Mouse (Mus musculus): ENCODE data around the gene Miga1. TPM values are rescaled to one million over a fixed set of nuclear protein-coding genes. Genes with fewer than 3 reads are reported as not detected.
A peak's percentile ranks its signal among the peaks of the same experiment; 100 is the strongest.

The Miga1 gene
- total RNA-seq, 1 experiment from 2014 or later: 30.8 TPM

DNA sequence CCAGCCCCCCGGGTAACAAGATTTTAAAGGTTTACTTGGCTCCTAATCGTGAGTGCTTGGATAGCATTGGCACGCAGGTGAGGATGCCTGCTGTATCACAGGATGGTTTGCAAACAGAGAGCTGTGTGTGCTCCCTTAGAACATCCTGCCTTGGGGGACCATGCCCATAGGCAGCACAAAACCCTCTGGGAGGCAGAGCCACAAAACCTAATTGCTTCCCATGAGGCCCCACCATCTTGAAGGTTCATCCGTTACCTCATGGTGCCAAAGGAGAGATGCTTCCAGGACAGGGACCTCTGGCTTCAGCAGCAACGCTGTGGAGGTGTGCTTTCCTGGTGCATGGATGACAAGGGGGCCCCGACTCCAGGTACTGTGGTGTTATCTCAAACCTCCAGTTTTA, 68.3 kb downstream of the Miga1 start:
- no peak for ATAC-seq (replicated peaks in 1 of 2; ENCODE audit: insufficient read depth in 1 of 2, low FRiP score in 2 of 2, low TSS enrichment in 1 of 2, low read depth in 1 of 2, poor library complexity in 2 of 2, severe bottlenecking in 2 of 2)

DNA sequence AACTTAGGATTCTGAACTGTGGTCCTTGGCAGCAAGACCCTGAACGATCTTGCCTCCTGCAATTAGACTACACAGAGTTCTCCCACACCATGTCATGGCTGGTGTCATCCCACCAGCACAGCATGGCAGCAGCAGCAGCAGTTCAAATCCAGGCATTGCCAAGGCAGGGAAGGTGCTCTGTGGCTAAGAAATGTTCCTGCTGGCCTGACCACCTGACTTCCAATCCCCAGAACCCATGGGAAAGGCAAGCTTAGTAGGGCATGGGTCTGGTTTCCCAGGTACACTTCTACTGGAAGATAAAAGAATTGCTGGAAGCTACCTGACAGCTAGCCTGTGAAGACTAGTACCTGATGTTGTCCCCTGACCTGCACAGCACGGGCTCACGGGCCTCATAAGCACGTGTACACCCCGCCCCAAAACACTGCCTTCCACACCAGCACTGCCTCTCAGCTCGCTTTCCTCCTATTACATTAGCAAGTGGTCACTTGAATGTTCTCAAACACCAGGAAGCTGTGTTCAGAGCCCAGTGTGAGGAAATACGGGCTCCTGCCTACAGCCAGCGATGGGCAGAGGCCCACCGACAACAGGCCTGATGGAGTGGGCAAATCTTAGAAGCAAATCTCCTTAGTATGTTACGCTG, 69.0 kb downstream of the Miga1 start:
- ATAC-seq (replicated peaks in 1 of 2; ENCODE audit: insufficient read depth in 1 of 2, low FRiP score in 2 of 2, low TSS enrichment in 1 of 2, low read depth in 1 of 2, poor library complexity in 2 of 2, severe bottlenecking in 2 of 2): no peak

DNA sequence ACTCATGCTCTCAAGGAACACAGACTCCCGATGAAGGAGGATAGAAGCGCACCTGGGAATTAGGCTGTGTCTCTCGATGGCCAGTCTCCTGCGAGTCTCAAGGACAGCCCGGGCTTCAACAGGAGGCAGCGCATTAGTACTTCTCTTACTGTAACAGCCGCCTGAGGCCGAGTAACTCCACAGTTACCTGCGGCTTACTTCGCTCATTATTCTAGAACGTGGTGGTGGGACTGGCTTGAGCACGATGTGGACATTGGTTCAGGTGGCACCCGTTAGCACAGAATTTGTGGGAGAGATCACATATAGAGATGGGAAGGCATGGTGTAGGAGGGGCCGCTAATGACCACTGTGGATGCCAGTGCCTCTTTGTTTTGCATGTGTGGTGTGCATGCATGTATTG, 72.1 kb downstream of the Miga1 start:
- ATAC-seq (replicated peaks in 1 of 2; ENCODE audit: insufficient read depth in 1 of 2, low FRiP score in 2 of 2, low TSS enrichment in 1 of 2, low read depth in 1 of 2, poor library complexity in 2 of 2, severe bottlenecking in 2 of 2): no peak

DNA sequence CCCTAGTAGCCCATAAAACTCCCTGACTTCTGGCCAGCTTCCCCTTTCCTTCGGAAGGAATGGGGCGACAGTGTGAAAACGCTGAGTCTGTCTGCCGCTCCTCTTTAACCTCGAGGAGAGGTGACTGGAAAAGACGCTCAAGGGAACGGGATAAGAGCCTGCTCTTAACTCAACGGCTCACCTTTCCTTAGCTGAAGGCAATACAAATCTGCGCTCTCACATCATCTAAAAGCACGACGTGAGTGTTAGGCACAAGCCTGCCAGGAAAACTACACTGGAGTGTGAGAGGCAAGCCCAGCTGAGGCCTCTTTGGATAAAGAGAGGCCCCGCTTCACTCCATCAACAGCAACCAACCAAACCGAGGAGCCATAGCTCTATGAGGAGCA, 74.2 kb downstream of the Miga1 start, which contains the start of gene Nexn:
TSS of gene Nexn (minus strand) at position 315 of the 386 bp plus-strand sequence.
- peak in 1 of 2 experiments; percentile 1; a peak in 1 of 4 replicates for ATAC-seq (replicated peaks in 1 of 2; ENCODE audit: insufficient read depth in 1 of 2, low FRiP score in 2 of 2, low TSS enrichment in 1 of 2, low read depth in 1 of 2, poor library complexity in 2 of 2, severe bottlenecking in 2 of 2)

DNA sequence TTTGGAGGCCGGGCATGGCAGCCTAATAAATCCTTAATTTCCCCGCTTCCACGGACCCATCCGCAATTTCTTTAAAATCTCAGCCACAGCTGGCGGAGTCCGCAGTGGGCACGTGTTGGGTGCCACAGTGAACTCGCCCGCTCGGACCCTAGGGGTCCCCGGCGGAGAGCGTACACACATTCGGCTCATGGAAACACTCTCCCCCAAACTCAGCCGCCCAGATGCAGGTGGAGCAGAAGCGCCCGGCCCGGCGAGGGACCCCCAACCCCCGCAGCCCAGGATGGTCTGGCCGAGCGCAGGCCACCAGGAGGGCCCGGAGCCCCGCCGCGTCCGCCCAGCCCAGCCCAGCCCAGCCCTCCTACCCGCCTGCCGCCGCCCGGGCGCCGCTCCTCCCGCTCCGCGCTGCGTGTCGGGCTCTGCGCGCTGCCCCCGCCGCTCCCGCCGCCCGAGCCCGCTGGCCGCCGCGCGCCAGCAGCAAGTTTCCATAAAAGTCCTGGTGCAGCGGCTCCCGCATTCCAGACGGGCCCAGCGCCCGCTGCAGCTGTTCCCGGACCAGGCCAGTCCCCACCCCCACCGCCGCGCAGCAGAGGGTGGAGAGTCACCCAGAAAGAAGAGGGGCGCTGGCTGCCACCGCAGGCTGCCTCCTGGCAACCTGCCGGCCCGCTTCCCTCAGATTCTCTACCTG, 74.7 kb downstream of the Miga1 start:
- ATAC-seq (replicated peaks in 1 of 2; ENCODE audit: insufficient read depth in 1 of 2, low FRiP score in 2 of 2, low TSS enrichment in 1 of 2, low read depth in 1 of 2, poor library complexity in 2 of 2, severe bottlenecking in 2 of 2): peak; percentile 46 to 51

DNA sequence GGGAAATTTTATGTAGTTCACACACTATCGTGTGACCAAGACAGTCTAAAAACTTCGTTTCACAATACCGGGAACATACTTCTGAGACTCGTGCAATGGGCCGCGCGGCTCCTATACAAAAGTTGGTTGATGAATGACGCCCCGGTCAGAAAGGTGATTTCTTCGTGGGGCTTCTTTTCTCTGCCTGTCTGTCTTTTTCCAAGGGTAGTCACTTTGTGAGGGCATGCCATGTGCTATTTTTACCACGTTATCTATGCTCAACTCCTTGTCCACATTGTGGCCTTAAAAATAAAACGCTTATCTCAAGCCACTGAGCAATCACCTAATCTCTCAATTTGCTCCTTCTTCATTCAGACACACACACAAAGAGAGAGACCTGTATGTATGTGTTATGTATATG, 75.4 kb downstream of the Miga1 start:
- ATAC-seq (replicated peaks in 1 of 2; ENCODE audit: insufficient read depth in 1 of 2, low FRiP score in 2 of 2, low TSS enrichment in 1 of 2, low read depth in 1 of 2, poor library complexity in 2 of 2, severe bottlenecking in 2 of 2): no peak

DNA sequence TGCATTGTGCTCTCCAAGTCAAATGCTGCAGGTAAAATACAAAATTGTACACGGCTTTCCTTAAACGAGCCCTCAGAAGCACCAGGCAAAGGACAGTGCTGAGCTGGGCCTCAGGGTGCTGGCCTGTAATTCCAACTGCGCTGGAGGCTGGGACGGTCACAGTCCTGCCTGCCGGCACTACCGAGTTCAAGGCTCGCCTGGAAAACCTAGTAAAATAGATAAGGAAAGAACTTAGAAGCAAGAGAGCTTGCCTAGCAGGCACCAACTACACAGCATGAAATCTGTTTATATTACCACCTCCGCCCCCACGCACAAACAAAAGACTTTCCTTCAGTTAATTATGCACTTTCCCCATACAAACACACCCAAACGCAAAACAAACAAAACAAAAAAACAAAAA, 75.8 kb downstream of the Miga1 start:
- no peak for ATAC-seq (replicated peaks in 1 of 2; ENCODE audit: insufficient read depth in 1 of 2, low FRiP score in 2 of 2, low TSS enrichment in 1 of 2, low read depth in 1 of 2, poor library complexity in 2 of 2, severe bottlenecking in 2 of 2)

DNA sequence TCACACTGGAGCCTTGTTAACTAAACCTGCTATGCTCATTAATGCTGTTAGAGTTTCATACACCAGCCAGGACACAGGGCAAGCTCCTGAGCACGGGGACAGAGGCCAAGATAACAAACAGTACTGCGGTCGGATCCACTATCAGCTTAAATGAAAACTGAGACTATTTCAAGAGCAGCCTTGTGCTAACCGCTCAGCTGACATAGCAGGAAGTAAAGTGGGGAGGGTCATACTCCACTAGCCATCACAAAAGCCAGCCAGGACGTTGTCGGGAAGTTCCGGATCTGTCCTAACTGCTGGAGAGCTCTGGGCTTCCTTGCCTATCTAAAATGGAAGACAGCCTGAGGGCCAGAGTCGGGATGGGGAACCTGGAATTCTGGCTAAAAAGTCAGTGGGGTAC, 78.3 kb downstream of the Miga1 start:
- peak in 1 of 2 experiments; percentile 35; a peak in 1 of 4 replicates for ATAC-seq (replicated peaks in 1 of 2; ENCODE audit: insufficient read depth in 1 of 2, low FRiP score in 2 of 2, low TSS enrichment in 1 of 2, low read depth in 1 of 2, poor library complexity in 2 of 2, severe bottlenecking in 2 of 2)

DNA sequence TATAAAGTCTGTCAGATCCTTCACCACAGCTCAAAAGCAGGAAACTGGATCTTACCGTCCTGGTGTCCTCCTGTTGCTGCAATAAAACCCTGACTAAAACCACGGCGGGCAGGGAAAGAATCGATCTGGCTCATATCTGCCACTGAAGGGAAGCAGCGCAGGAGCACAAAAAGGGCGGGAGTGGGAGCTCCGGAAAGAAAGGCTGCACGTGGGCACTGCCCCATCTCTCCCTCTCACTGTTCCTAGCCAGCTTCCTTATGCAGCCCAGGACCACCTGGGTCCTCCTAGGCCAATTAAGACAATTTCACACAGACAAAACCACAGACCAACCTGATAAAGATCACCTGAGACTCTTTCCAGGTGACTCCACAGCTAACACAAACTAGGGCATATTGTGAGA, 78.8 kb downstream of the Miga1 start:
- peak in 1 of 2 experiments; percentile 27; a peak in 1 of 4 replicates for ATAC-seq (replicated peaks in 1 of 2; ENCODE audit: insufficient read depth in 1 of 2, low FRiP score in 2 of 2, low TSS enrichment in 1 of 2, low read depth in 1 of 2, poor library complexity in 2 of 2, severe bottlenecking in 2 of 2)

DNA sequence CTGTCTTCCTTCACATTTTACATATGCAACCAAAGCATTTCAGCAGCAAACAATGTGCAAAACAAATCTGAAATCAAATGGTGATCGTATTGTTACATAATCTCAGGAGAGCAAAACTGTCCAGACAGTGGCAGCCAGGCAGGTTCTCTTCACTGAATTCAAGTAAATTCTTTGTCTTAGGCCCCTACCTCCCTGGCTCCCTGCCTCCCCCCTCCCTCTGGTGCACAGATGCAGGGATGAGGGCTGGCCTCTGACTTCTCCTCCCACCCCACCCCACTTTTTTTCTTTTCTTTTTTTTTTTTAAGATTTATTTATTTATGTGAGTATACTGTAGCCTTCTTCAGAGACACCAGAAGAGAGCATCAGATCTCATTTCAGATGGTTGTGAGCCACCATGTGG, 79.8 kb downstream of the Miga1 start:
- no peak for ATAC-seq (replicated peaks in 1 of 2; ENCODE audit: insufficient read depth in 1 of 2, low FRiP score in 2 of 2, low TSS enrichment in 1 of 2, low read depth in 1 of 2, poor library complexity in 2 of 2, severe bottlenecking in 2 of 2)

DNA sequence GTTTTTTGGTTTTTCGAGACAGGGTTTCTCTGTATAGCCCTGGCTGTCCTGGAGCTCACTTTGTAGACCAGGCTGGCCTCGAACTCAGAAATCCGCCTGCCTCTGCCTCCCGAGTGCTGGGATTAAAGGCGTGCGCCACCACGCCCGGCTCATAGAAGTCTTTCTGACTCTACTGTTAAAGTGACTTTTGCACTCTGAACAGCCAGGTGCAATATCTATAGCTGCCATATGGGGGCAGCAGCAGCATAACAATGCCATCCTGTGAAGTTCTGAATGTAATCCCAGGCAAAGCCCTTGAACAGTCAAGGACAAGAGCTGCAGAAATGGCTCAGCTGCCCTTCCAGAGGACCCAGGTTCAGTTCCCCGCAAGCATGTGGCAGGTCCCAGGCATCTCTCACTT, 80.8 kb downstream of the Miga1 start:
- ATAC-seq (replicated peaks in 1 of 2; ENCODE audit: insufficient read depth in 1 of 2, low FRiP score in 2 of 2, low TSS enrichment in 1 of 2, low read depth in 1 of 2, poor library complexity in 2 of 2, severe bottlenecking in 2 of 2): peak; percentile 60 to 75

DNA sequence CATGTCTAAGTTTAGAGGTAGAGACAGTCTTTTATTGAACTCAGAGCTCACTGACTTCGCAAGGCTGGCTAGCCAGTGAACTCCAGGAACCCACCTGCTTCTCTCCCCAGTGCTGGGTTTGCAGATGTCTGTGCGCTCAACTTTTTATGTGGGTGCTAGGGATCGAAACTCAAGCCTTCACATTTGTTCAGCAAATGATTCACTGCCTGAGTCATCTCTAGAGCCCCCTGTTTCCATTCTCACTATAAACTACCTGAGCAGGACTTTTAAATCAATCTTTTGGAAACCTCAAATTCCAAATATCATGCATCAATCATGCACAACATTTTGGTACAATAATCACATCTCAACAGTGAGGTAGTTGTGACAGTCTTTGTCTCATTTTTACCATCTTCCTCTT, 82.7 kb downstream of the Miga1 start:
- no peak for ATAC-seq (replicated peaks in 1 of 2; ENCODE audit: insufficient read depth in 1 of 2, low FRiP score in 2 of 2, low TSS enrichment in 1 of 2, low read depth in 1 of 2, poor library complexity in 2 of 2, severe bottlenecking in 2 of 2)

DNA sequence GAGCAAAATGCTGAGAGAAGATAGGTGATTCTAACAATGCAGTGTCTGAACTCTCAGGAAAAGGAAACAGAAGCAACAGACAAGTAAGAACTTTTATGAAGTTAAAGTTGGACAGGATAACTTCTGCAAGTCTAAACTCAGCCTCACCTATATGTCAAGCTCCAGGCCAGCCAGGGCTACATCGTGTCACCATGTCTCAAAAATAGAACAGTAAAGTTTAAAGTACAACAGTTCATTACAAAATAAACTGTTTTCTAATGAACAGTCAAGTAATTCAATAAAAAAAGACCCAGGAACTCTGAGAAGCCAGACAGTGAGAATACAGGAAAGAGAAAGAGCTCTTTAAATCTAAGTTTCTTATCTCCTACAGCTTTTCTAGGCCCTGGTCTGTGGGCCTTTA, 89.7 kb downstream of the Miga1 start:
- ATAC-seq (replicated peaks in 1 of 2; ENCODE audit: insufficient read depth in 1 of 2, low FRiP score in 2 of 2, low TSS enrichment in 1 of 2, low read depth in 1 of 2, poor library complexity in 2 of 2, severe bottlenecking in 2 of 2): no peak

DNA sequence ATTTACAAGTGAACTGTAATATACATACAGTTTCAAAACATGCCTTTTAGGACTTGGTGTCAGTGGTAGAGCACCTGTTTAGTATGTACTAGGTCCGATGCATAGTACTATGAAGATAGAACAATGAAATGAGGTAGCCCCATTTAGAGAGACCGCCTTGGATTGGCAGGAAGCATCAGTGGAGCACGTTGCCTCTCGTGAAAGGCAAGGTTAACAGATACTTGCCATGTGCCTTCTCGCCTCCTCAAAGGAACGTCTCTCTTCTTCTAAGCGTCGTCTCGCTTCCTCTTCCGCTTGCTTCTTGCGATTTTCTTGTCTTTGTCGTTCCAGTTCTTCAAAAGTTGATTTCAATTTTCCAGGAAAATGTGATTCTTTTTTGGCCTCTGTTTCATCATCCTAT, 92.5 kb downstream of the Miga1 start:
- no peak for ATAC-seq (replicated peaks in 1 of 2; ENCODE audit: insufficient read depth in 1 of 2, low FRiP score in 2 of 2, low TSS enrichment in 1 of 2, low read depth in 1 of 2, poor library complexity in 2 of 2, severe bottlenecking in 2 of 2)

DNA sequence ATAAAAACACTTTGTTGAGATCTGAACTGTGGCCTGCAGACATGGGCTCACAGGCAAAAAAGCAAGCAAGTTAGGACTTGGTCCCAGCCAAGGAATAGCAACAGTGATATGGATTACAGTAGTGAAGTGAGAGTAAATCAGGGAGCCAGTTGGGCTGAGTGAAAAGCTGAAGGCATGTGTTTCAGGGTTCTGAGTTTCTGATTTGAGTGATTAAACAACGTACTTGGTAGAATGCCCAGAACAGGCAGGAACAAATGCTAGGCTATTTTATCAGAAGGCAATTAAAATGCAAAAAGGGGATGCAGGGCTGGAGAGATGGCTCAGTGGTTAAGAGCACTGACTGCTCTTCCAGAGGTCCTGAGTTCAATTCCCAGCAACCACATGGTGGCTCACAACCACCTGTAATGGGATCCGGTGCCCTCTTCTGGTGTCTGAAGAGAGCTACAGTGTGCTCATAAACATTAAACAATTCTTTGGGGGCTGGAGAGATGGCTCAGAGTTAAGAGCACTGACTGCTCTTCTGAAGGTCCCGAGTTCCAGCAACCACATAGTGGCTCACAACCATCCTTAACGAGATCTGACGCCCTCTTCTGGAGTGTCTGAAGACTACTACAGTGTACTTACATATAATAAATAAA, 94.8 kb downstream of the Miga1 start:
- ATAC-seq (replicated peaks in 1 of 2; ENCODE audit: insufficient read depth in 1 of 2, low FRiP score in 2 of 2, low TSS enrichment in 1 of 2, low read depth in 1 of 2, poor library complexity in 2 of 2, severe bottlenecking in 2 of 2): no peak

DNA sequence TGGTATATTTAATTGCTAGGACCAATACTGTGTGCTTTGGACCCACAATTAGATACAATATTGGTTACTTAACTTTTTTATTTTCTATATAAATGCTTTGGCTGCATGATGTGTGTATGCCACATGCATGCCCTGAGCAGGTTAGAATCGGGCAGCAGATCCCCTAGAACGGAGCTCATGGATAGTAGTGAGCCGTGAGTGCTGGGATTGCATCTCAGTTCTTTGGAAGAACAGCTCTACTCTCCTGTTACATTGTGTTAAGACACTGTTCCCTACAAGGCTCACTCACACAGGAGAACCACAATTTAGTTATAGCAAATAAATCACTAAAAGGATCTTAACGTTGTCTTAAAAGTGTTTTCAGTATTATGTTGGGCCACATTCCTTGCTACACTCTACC, 96.9 kb downstream of the Miga1 start:
- ATAC-seq (replicated peaks in 1 of 2; ENCODE audit: insufficient read depth in 1 of 2, low FRiP score in 2 of 2, low TSS enrichment in 1 of 2, low read depth in 1 of 2, poor library complexity in 2 of 2, severe bottlenecking in 2 of 2): no peak

DNA sequence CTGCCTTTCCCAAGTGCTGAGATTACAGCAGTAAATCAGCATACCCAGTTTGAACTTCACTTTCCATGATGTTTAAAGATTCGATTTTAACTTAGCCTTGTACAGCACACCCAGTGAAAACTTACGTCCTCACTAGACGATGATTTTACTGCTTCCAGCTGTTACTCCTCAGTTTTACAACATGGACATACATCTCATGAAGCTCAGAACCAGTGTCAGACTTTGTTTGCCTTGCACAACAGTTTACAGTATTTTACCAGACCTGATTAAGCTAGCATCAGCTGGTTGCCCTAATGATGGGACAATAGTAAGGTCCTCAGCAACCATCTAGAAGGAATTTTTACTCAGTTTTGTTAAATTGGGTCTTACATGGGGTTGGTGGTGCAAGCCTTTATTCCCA, 99.1 kb downstream of the Miga1 start:
- ATAC-seq (replicated peaks in 1 of 2; ENCODE audit: insufficient read depth in 1 of 2, low FRiP score in 2 of 2, low TSS enrichment in 1 of 2, low read depth in 1 of 2, poor library complexity in 2 of 2, severe bottlenecking in 2 of 2): no peak

DNA sequence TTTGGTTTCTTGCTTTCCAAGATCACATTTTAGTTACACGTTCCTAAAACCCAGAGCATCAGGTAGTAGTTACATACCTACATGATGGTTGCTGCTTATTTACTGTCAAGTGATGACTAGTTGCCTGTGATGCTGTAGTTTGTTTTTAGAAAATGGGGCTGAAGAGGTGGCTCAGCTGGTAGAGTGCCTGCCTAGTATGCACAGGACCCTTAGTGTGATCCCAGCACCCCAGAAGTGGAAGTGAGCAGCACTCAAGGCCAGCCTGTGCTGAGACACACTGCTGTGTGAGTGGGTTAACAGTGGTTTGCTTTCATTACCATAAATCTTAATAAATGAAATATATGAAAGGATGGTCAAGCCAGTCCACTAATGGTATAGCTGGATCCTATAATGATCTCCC, 100.6 kb downstream of the Miga1 start:
- no peak for ATAC-seq (replicated peaks in 1 of 2; ENCODE audit: insufficient read depth in 1 of 2, low FRiP score in 2 of 2, low TSS enrichment in 1 of 2, low read depth in 1 of 2, poor library complexity in 2 of 2, severe bottlenecking in 2 of 2)

DNA sequence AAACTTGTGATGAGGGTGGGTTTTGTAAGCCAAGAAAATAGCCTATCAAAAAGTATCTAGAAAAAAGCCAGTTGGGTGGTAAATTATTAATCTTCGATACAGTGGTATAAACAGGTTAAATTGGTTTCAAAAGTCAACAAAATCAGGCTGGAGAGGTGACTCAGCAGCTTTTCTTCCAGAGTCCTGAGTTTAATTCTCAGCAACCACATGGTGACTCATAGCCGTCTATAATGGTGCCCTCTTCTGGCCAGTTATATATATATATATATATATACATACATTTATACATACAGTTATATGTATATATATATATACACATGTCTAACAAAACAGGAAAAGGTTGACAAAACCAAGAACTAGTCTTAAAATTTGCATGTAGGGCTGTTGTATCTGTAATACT, 101.4 kb downstream of the Miga1 start:
- ATAC-seq (replicated peaks in 1 of 2; ENCODE audit: insufficient read depth in 1 of 2, low FRiP score in 2 of 2, low TSS enrichment in 1 of 2, low read depth in 1 of 2, poor library complexity in 2 of 2, severe bottlenecking in 2 of 2): no peak; a peak in 1 of 4 replicates
